Mouse (Mus musculus) retina, postnatal 7 days (tissue): ENCODE data around the gene Cfap58.
A peak's percentile ranks its signal among the peaks of the same experiment; 100 is the strongest.

ENCODE experiments used
- DNase-seq: peaks from one replicate; pipeline ENCODE4 v3.0.0-alpha.2; 2012; ENCODE audit warnings: low read depth, low spot score

Gene Cfap58

DNA sequence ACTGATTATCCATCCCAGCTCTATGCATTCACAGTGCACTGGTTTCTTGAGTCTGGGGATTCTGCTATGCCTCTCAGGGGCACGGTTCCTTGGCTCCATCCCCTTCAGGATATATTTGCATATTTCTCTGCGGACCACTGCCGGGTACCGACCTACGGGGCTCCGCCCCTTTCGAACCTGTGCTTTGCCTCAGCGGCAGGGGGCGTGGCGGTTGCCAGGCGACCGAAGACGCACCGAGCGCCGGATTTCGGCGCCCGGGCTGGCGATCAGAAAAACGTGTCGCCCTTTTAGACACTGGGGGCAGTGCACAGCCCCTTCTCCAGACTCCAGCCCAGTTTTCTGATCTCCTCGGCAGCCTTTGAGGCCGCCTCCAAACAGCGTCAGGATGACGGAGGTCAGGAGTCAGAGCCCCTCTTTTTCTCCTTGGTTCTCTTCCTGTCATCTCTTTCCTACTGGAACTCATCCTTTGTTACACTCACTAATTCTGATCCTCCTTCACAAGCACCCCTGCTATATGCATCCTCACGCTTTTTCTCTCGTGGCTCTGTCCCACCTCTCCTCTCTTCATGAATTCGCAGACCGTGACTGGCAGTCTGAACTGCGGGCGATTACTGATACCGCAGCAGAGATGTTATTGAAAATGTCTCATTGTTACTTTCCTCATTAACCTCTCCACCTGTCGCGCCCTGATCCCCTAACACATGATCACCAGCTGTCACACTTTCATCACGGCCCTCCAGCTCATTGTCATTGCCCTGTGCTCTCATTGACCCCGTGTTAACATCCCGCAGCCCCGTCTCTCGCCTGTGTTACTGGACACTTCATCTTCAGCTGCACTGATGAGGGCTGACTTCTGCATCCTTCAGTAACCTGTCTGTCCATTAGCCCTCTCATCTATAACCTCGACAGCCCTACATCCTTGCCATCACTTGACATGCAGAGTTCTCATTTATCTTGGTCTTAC is at the start of gene Cfap58:
Gene Cfap58 (plus strand): TSS at position 233 of the 964 bp plus-strand sequence.
- DNase-seq, result peak; percentile 54

DNA sequence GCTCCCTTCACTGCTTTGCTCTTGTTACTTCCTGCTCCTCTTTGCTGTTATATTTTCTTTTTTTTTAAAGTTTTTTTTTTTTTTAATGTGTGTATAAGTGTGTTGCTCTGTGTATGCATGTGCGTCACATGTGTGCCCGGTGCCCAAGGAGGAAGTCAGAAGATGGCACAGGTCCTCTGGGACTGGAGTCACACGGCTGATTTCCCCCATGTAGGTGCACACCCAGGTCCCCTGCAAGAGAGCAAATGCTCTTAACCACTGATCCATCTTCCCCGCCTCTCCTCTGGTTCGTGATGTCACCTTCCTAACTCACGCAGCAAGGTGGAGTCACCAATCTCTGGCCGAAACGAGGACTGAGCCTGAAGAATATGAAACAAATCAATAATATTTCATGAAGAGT is 49.4 kb upstream of the Cfap58 start:
- no peak for DNase-seq

DNA sequence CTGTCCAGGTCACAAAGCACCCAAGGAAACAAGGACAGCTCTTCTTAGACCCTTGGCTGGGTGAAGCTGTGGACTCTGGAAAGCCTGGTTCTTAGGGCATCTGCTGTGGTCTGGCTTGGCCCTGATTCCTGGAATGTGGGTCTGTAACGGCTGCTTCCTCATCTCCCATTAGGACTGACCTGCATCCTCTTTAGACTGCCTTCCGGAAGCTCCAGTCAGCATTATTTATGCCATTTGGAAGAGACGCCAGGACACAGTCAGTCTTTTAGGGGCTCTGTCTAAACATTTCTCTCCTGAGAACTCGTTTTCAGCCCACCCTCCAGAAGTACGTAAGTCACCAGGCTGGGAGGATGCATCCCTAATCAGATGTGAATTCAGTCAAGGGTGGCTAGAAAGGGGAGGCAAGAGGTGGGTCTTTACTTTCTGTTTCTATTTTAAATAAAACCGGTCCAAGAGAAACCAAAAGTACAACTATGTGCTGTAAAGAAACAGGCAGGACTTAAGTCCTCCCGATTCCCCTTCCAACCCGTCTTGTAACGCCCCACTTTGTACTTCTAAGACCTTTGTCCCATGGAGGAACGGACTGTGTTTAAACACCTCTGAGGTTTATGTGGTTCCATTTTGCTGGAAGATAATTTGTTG is 46.9 kb upstream of the Cfap58 start:
- no peak for DNase-seq

DNA sequence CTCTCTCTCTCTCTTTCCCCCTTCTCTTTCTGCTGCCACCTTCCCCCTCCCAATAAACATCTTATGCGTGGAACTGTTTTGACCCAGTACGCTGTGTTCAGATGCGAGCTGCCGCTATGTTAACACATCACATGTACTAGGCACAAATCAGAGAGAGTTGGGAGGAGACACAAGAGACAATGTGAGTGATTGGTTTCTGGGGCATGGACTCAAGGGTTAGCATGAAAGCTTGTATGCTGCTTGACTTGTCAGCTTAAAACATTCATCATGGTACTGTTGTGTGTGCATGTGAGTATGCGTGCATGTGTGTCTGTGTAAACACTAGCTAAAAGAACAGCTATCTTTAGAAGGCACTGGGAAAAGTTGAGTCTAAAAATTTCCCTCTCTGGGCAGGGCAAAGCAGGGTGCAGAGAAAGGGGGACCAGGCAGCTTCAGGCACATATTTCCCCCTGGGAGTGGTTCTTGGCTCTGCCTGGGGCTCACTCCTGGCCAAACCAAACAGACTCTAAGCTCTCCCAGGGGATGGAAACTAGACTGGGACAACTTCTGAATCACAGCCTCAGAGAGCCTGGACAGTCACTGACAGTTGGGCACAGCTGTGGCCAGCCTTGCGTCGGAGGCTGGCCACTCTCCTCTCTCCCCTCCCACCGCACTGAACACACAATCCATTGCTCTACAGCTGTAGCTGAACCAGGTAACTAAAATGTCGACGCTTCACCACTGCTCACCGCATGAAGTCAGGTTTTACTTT is 45.7 kb upstream of the Cfap58 start:
- DNase-seq, result no peak

DNA sequence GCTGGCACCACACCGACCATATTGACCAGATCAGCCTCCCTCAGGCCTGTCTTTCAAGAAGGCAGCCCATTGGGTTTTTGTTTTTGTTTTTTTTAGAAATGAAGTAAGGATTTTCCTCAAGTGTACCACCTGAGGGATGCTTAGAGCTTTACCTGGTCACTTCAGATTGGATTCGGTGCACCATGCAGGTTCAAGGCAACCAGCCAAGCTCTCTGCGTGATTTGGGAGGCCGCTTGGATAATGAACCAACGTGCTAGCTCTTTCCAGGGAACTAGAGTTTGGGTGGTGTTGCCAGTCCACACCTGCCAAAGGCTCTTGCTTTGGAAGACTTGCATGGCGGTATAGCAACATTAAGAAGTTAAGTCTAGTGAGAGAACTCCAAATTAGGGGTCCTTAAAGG is 44.4 kb upstream of the Cfap58 start:
- DNase-seq, result no peak

- no peak for DNase-seq
Observed at GRCm38 (mm10) chr19:47898472-47899079, 38.9 kb upstream of the Cfap58 start.

DNA sequence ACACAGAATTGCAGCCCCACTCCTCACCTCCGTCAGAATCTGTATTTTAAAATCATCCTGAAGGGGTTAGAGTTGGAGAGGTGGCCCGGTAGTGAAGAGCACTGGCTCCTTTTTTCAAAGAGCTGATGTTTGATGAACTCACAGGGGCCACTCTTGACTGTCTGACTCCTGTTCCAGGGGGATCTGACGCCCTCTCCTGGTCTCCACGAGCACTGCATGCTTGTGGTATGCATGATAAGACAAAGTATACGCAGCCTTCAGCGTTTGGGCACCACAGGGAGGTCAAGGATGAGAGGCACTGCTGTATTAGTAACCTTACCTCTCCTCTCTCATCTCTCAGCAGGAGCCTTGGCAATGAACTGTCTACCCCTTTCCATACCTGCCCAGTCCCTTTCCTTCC is 37.5 kb upstream of the Cfap58 start:
- no peak for DNase-seq

GRCm38 (mm10) chr19:47900558-47900957 is 36.9 kb upstream of the Cfap58 start:
- no peak for DNase-seq

DNA sequence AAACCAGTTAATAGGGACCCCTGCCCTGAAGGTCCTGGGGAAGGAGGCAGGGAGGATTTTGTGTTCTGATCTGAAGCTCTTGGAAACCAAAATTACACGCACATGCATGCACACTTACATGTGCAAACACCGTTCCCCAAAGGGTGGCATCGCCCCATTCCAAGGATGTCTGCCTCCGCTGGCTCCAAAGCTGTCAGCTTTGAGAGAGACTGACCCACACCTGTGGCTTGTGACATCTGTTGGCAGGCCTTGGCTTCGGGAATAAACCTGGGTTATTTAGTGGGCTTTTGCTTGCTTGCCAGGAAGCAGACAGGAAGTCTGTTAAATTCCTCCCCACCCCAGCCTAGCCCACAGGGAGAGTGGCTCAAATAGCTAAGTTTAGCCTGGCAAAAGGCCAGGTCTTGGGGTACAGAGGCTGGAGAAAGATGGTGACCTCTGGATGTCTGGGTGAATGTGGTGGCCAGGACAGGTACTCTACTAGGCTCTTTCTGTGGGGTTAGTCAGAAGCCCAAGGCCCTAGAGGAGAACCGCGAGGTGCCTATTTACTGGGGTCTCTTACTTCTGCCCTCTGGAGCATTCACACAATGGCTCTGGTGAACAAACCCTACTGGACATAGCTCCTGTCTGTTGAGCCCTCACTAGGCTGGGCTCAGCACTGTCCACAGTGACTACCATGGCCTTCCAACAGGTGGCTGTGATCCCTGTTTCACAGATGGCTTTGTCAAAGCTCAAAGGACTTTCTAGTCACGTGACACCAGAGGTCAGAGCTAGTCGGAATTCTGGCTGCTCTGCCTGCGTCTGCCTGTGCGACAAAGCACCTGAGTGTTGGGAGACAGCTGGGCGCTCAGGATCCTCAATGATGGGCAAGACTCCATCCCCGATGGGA is 34.9 kb upstream of the Cfap58 start:
- DNase-seq, result no peak

GRCm38 (mm10) chr19:47903679-47904078 is 33.8 kb upstream of the Cfap58 start:
- DNase-seq, result no peak

DNA sequence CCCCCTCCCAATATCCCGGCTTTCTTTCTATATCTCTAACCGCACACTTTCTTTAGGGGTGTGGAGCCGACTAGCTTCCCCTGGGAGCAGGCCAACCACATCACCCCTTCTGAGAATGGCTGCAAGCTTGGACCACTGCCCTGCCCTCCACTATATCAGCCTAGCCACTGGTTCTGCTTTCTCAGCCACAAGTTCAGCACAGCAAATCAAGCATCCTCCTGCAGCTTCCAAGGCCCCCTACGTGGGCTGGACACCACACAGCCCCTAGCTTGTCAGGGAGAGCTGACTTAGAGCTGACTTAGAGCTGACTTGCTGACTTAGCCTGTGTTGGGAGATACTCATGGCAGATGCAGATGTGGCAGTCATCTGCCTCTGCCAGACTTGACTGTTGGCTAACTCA is 32.4 kb upstream of the Cfap58 start:
- DNase-seq, result no peak

DNA sequence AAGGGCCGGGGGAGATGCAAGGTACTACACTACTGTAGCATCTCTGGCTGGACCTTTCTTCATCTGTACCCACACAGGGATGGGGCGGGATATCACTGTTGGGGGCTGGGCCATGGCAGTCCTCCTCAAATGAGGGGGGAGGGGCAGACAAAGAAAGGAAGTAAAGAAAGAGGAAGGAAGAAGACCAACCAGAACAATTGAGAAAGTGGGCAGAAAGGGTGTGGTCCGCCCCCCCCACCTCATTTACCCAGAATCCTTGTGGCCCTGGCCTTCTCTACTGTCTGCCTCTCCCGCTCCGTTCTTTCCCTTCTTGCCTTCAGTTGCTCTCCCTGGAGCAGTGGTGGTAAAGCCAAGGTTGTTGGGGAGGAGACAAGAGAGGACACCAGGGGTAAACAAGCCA is 31.9 kb upstream of the Cfap58 start:
- DNase-seq, result no peak

DNA sequence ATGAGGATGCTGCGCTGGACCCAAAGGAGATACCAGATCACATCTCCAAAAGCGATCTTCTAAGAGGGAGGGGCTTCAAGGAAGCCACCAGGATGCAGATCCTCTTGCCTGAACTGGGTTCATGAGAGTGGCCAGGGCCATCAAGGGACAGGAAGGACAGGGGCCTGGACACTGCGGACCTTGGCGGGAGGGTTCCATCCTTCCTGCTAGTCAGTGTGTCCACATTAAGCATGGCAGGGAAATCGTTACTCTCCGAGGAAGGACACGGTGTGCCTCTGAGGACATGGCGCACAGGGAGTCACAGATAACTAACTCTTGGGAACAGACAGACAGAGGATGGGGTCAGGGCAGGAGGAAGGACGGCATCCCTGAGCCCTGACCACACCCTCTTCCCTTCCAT is 29.9 kb upstream of the Cfap58 start:
- no peak for DNase-seq

- no peak for DNase-seq
Observed at GRCm38 (mm10) chr19:47908961-47909371, 28.5 kb upstream of the Cfap58 start.

DNA sequence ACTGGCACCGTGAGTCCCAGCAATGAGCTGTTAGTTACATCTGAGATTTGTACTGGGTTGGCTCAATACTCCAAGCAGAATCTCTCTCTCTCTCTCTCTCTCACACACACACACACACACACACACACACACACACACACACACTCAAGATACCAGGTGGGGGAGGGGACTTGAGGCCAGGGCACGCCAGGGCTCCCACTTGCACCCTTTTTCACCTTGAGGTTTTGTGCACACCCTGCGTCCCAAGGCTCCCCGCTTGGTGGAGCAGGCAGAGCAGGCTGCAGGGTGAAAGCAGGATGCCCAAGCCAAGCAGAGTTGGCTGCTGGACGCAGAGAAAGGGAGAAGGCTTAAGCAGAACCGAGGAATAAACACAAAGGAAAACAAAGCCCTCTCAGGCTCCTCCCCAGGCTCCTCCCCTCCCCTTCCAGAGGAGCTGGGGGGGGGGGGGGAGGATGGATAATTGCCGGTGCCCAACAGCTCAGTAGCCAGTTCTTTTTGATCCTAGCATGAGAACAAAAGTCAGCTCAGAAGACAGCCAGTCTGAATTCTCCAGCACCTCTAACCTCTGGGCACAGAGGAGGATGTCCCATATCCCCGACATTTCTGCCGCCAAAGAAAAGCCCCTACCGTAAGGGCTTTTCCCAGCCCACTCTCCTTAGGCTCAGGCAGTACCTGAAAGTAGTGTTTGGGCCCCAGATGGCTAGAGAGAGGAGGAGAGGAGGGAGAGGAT is 27.9 kb upstream of the Cfap58 start:
- DNase-seq, result peak; percentile 36

- no peak for DNase-seq
Observed at GRCm38 (mm10) chr19:47910117-47910618, 27.3 kb upstream of the Cfap58 start.

GRCm38 (mm10) chr19:47910751-47911150 is 26.7 kb upstream of the Cfap58 start:
- DNase-seq, result no peak

GRCm38 (mm10) chr19:47913344-47913743 is 24.1 kb upstream of the Cfap58 start:
- DNase-seq, result no peak

GRCm38 (mm10) chr19:47914191-47914590 is 23.3 kb upstream of the Cfap58 start:
- DNase-seq, result no peak

DNA sequence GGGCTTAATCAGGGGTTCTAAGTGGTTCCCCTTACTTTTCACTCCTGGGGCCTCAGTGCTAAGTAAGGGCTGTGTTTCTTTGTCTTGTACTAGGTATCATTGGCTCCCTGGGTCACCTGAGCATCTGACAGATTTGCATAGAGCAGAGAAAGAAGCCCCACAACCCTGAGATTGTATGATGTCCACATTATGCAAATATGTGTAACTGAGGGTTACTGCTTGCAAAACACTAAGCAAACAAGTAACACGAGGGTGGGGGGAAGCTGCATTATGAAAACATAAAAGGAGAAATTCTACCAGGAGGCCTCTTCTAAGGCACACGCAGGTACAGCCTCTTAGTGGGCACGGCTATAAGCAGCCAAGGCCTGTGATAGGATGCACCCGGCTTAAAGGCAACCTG is 22.2 kb upstream of the Cfap58 start:
- no peak for DNase-seq
